ENCODE assay signal across 21 mouse cellular contexts in the genomic region with DNA sequence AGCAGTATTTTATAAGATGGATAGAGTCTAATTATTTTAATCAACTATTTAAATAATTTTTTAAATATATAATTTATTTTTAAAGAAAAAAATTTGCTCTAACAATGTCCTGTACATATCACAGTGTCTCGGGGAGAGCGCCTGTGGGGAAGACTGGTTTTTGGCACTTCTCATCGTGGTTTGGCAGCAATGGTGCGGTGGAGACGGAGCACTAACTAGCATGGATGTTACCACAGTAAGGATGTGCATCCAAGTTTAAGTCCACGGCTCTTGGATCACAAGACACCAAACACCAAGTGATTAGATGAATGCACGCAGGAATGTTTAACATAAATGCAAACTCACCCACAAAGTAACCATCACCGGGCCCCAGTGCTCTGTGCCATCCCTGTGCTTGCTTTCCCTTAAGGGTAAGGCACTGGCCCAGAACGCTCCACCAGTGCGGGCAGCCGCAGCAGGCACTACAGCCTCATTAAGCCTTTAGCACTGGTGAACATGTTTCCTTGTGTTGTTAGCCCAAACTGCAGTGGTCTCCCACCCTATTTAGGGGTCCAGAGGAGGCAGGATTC. TPM values are rescaled to one million over a fixed set of nuclear protein-coding genes. Genes with fewer than 3 reads are reported as not detected.
DNase-seq lines count a peak whose midpoint lies in the region; ATAC-seq and TF ChIP-seq lines count a peak whose summit lies in the region.
"Had no signal": no experiment of that assay in that cellular context is flagged by ENCODE, and none has a peak within 500 bp of the region (broad histone marks: within the 10 kb centered on the region; RNA-seq: fewer than 3 reads in every experiment).

No protein-coding gene starts in this region.

- no peak for DNase-seq in embryonic facial prominence, embryonic 10.5 days (ENCODE audit: low spot score)
- no peak for DNase-seq in forebrain, postnatal 0 days
- peak; percentile 54 for DNase-seq in brain, embryonic 14.5 days (ENCODE audit: low read depth)
- no peak for DNase-seq in gastrocnemius, postnatal 10 days
- DNase-seq: adrenal gland, postnatal 14 days; cerebellum, adult 18-20 months; cerebellum, postnatal 14 days; embryo, embryonic 11 days; heart, adult 18-20 months; heart, postnatal 10 days; heart, postnatal 4 days; kidney, adult 11 months had no signal

- no peak overlapping the region for H3K4me3 ChIP-seq in embryonic facial prominence, embryonic 13.5 days
- no peak overlapping the region for H3K4me3 ChIP-seq in embryonic facial prominence, embryonic 10.5 days
- H3K4me3 ChIP-seq in forebrain, embryonic 16.5 days (replicated peaks; ENCODE audit: low read length), result no peak overlapping the region
- H3K4me3 ChIP-seq in forebrain, postnatal 0 days (ENCODE audit: low read depth, low read length), result no peak overlapping the region
- H3K4me3 ChIP-seq in kidney, embryonic 16.5 days (ENCODE audit: low read length), result no peak overlapping the region
- H3K4me3 ChIP-seq: embryonic facial prominence, embryonic 12.5 days; erythroblast, embryonic 14.5 days; heart, embryonic 10.5 days; hindbrain, embryonic 12.5 days had no signal

- TF ChIP-seq CTCF in forebrain, postnatal 0 days (IDR thresholded peaks at IDR 0.05; ENCODE audit: low read depth), result no peak
- no peak for TF ChIP-seq CTCF in brain, embryonic 14.5 days (IDR thresholded peaks at IDR 0.05; ENCODE audit: borderline replicate concordance, extremely low read depth, insufficient read depth, insufficient read length)

- WGBS in embryonic facial prominence, embryonic 13.5 days, result 65% methylated on average over 11 of the region's 11 CpGs
- WGBS in embryonic facial prominence, embryonic 10.5 days, result 88% methylated on average over 11 of the region's 11 CpGs
- WGBS in forebrain, embryonic 16.5 days, result 49% methylated on average over 11 of the region's 11 CpGs
- 50% methylated on average over 11 of the region's 11 CpGs for WGBS in forebrain, postnatal 0 days
- 70% methylated on average over 11 of the region's 11 CpGs for WGBS in kidney, embryonic 16.5 days

- H3K27ac ChIP-seq in embryonic facial prominence, embryonic 13.5 days, result peak overlapping the region; percentile 51; the same call in 1 of the 2 replicates
- H3K27ac ChIP-seq in embryonic facial prominence, embryonic 10.5 days (replicated peaks), result no peak overlapping the region
- H3K27ac ChIP-seq in forebrain, embryonic 16.5 days (ENCODE audit: low read length), result peak overlapping the region; percentile 24; the same call in 1 of the 2 replicates
- H3K27ac ChIP-seq in forebrain, postnatal 0 days (ENCODE audit: low read depth, low read length), result no peak overlapping the region
- no peak overlapping the region for H3K27ac ChIP-seq in kidney, embryonic 16.5 days (ENCODE audit: low read length)
- H3K27ac ChIP-seq: embryonic facial prominence, embryonic 12.5 days; heart, embryonic 10.5 days; hindbrain, embryonic 12.5 days had no signal

- H3K4me1 ChIP-seq in embryonic facial prominence, embryonic 13.5 days, result peaks cover 38% of the 10 kb centered on the region
- peaks cover 43% of the 10 kb centered on the region for H3K4me1 ChIP-seq in embryonic facial prominence, embryonic 10.5 days
- H3K4me1 ChIP-seq in forebrain, embryonic 16.5 days (replicated peaks; ENCODE audit: control insufficient read depth, insufficient read depth, low read length), result peaks cover 40% of the 10 kb centered on the region
- H3K4me1 ChIP-seq in forebrain, postnatal 0 days (ENCODE audit: insufficient read depth), result peaks cover 3% of the 10 kb centered on the region; the same call in 1 of the 2 replicates
- H3K4me1 ChIP-seq in kidney, embryonic 16.5 days (ENCODE audit: insufficient read depth, low read length), result peaks cover 29% of the 10 kb centered on the region

- no peaks in the 10 kb centered on the region for H3K27me3 ChIP-seq in embryonic facial prominence, embryonic 13.5 days
- no peaks in the 10 kb centered on the region for H3K27me3 ChIP-seq in embryonic facial prominence, embryonic 10.5 days (replicated peaks; ENCODE audit: low read depth, poor library complexity, severe bottlenecking)
- H3K27me3 ChIP-seq in forebrain, embryonic 16.5 days (replicated peaks; ENCODE audit: control insufficient read depth, insufficient read depth, low read length), result no peaks in the 10 kb centered on the region
- no peaks in the 10 kb centered on the region for H3K27me3 ChIP-seq in forebrain, postnatal 0 days (ENCODE audit: insufficient read depth, low read length)
- no peaks in the 10 kb centered on the region for H3K27me3 ChIP-seq in kidney, embryonic 16.5 days (ENCODE audit: insufficient read depth, low read length)
- H3K27me3 ChIP-seq: embryonic facial prominence, embryonic 12.5 days; hindbrain, embryonic 12.5 days had no signal

- H3K9me3 ChIP-seq in embryonic facial prominence, embryonic 13.5 days, result no peaks in the 10 kb centered on the region
- H3K9me3 ChIP-seq in embryonic facial prominence, embryonic 10.5 days, result no peaks in the 10 kb centered on the region
- no peaks in the 10 kb centered on the region for H3K9me3 ChIP-seq in forebrain, embryonic 16.5 days (ENCODE audit: control insufficient read depth, low read length)
- H3K9me3 ChIP-seq in forebrain, postnatal 0 days (ENCODE audit: low read length), result no peaks in the 10 kb centered on the region
- no peaks in the 10 kb centered on the region for H3K9me3 ChIP-seq in kidney, embryonic 16.5 days (ENCODE audit: low read length)
- H3K9me3 ChIP-seq: embryonic facial prominence, embryonic 12.5 days; heart, embryonic 10.5 days; hindbrain, embryonic 12.5 days had no signal

- H3K9ac ChIP-seq in embryonic facial prominence, embryonic 13.5 days, result no peak overlapping the region
- no peak overlapping the region for H3K9ac ChIP-seq in forebrain, embryonic 16.5 days (replicated peaks; ENCODE audit: low read depth, low read length)
- no peak overlapping the region for H3K9ac ChIP-seq in forebrain, postnatal 0 days
- H3K9ac ChIP-seq in kidney, embryonic 16.5 days (replicated peaks; ENCODE audit: low read length), result no peak overlapping the region
- H3K9ac ChIP-seq: embryonic facial prominence, embryonic 12.5 days; hindbrain, embryonic 12.5 days had no signal

- ATAC-seq in embryonic facial prominence, embryonic 13.5 days (ENCODE audit: insufficient number of reproducible peaks, insufficient read depth, low FRiP score, low TSS enrichment, low read depth), result peak; percentile 57; the same call in 1 of the 2 replicates
- ATAC-seq in forebrain, embryonic 16.5 days, result 0 out of 2 replicates have a peak, but pooled peaks have one; percentile 32
- no peak for ATAC-seq in forebrain, postnatal 0 days
- no peak for ATAC-seq in kidney, embryonic 16.5 days (ENCODE audit: low FRiP score, low TSS enrichment)
- ATAC-seq: activated CD4-positive, CD25-positive, alpha-beta regulatory T cell, adult 4 months; hindbrain, postnatal 0 days had no signal

- no peak for TF ChIP-seq POLR2A in brain, embryonic 14.5 days (IDR thresholded peaks at IDR 0.05; ENCODE audit: borderline replicate concordance, extremely low read depth, insufficient read depth, insufficient read length, poor library complexity, severe bottlenecking)

- peaks cover 33% of the 10 kb centered on the region for H3K36me3 ChIP-seq in embryonic facial prominence, embryonic 13.5 days
- H3K36me3 ChIP-seq in embryonic facial prominence, embryonic 10.5 days (replicated peaks), result peaks cover 45% of the 10 kb centered on the region
- H3K36me3 ChIP-seq in forebrain, embryonic 16.5 days (ENCODE audit: control insufficient read depth, insufficient read depth), result peaks cover 5% of the 10 kb centered on the region; the same call in 1 of the 2 replicates
- H3K36me3 ChIP-seq in forebrain, postnatal 0 days (ENCODE audit: insufficient read depth), result peaks cover 18% of the 10 kb centered on the region; the same call in 1 of the 2 replicates
- H3K36me3 ChIP-seq in kidney, embryonic 16.5 days (ENCODE audit: insufficient read depth, low read length), result peaks cover 4% of the 10 kb centered on the region; the same call in 1 of the 2 replicates

- H3K4me2 ChIP-seq in embryonic facial prominence, embryonic 13.5 days, result peak overlapping the region; percentile 14; the same call in 1 of the 2 replicates
- H3K4me2 ChIP-seq in forebrain, embryonic 16.5 days (ENCODE audit: low read length), result no peak overlapping the region
- no peak overlapping the region for H3K4me2 ChIP-seq in forebrain, postnatal 0 days (ENCODE audit: low read depth)
- no peak overlapping the region for H3K4me2 ChIP-seq in kidney, embryonic 16.5 days (replicated peaks; ENCODE audit: low read depth, low read length)
- H3K4me2 ChIP-seq: embryonic facial prominence, embryonic 12.5 days; hindbrain, embryonic 12.5 days had no signal

RNA-seq across cellular contexts. Expression of a gene that starts 41.5 kb away (rescaled TPM):
- polyA plus RNA-seq in embryonic facial prominence, embryonic 13.5 days (2015; fragmentation: Nextera tagmentation; extraction: Ambion mirVana), result 289 and 328 TPM in 2 replicates
- polyA plus RNA-seq in embryonic facial prominence, embryonic 10.5 days (2016; fragmentation: Nextera tagmentation; extraction: Ambion mirVana), result 313 and 320 TPM in 2 replicates
- 200 and 235 TPM in 2 replicates for polyA plus RNA-seq in forebrain, embryonic 16.5 days (2015; fragmentation: Nextera tagmentation; extraction: Ambion mirVana)
- 91.6 and 154 TPM in 2 replicates for total RNA-seq in forebrain, postnatal 0 days (2014; rRNA removed)
- 228 and 295 TPM in 2 replicates for polyA plus RNA-seq in forebrain, postnatal 0 days (2015; fragmentation: Nextera tagmentation; extraction: Ambion mirVana)
- polyA plus RNA-seq in brain, embryonic 14.5 days (2012; rRNA removed), result 138 and 144 TPM in 2 replicates
- total RNA-seq in gastrocnemius, postnatal 10 days (2021), result 100 to 1,000 TPM; 133 to 141 TPM
- 215 and 233 TPM in 2 replicates for polyA plus RNA-seq in kidney, embryonic 16.5 days (2015; fragmentation: Nextera tagmentation; extraction: Ambion mirVana)

Comparison
In these comparisons a context has a peak if more than half of its experiments do, and no peak if none do; other contexts are left out.
1. ATAC-seq: peak in embryonic facial prominence, embryonic 13.5 days (single experiment) and forebrain, embryonic 16.5 days (single experiment); none in forebrain, postnatal 0 days (single experiment) and kidney, embryonic 16.5 days (single experiment).
2. H3K27ac ChIP-seq: peak in embryonic facial prominence, embryonic 13.5 days (single experiment) and forebrain, embryonic 16.5 days (single experiment); none in embryonic facial prominence, embryonic 10.5 days (single experiment), forebrain, postnatal 0 days (single experiment) and kidney, embryonic 16.5 days (single experiment).